Mouse (Mus musculus): ENCODE results near the gene Poll. TPM values are rescaled to one million over a fixed set of nuclear protein-coding genes. Genes with fewer than 3 reads are reported as not detected.

Gene Poll
- polyA plus RNA-seq, 1 experiment, result 9.0 TPM

GRCm38 (mm10) chr19:45541409-45542041, 18.8 kb downstream of the Poll start:
- Histone ChIP-seq H3K4me1 (ENCODE audit: control insufficient read depth, insufficient read depth, insufficient read length) (0 out of 2 replicates have a peak, but pooled peaks cover 4% of the 10 kb centered on the region), H3K27me3 (ENCODE audit: control insufficient read depth, insufficient read depth, low read length) (peaks cover 1% of the 10 kb centered on the region; the same call in 1 of the 2 replicates), H3K27ac (ENCODE audit: insufficient read depth, low read length) (no peak overlapping the region), H3K36me3 (ENCODE audit: control insufficient read depth, insufficient read depth, low read length) (no peaks in the 10 kb centered on the region), H3K4me3 (ENCODE audit: extremely low read depth, insufficient read depth, insufficient read length) (peak overlapping the region; percentile 12; the same call in 1 of the 2 replicates)
- peak in 1 of 2 experiments; percentile 18 for DNase-seq (ENCODE audit: low read depth in 1 of 2, low spot score in 2 of 2)
- TF ChIP-seq CTCF (IDR thresholded peaks at IDR 0.05; ENCODE audit: extremely low read depth, insufficient read depth, insufficient read length, insufficient replicate concordance) (no peak), POLR2A (IDR thresholded peaks at IDR 0.05; ENCODE audit: low read depth, low read length) (no peak)
- WGBS, result under 1% methylated on average over 46 of the region's 58 CpGs

GRCm38 (mm10) chr19:45540657-45541408, 19.5 kb downstream of the Poll start:
- peaks cover 1% of the 10 kb centered on the region; the same call in 1 of the 2 replicates for H3K27me3 ChIP-seq (ENCODE audit: control insufficient read depth, insufficient read depth, low read length)
- WGBS, result 43% methylated on average over 8 of the region's 8 CpGs
- TF ChIP-seq POLR2A (IDR thresholded peaks at IDR 0.05; ENCODE audit: low read depth, low read length) (no peak), CTCF (IDR thresholded peaks at IDR 0.05; ENCODE audit: extremely low read depth, insufficient read depth, insufficient read length, insufficient replicate concordance) (no peak)
- no peaks in the 10 kb centered on the region for H3K36me3 ChIP-seq (ENCODE audit: control insufficient read depth, insufficient read depth, low read length)
- H3K27ac ChIP-seq (ENCODE audit: insufficient read depth, low read length), result no peak overlapping the region
- H3K4me3 ChIP-seq (ENCODE audit: extremely low read depth, insufficient read depth, insufficient read length), result no peak overlapping the region
- 0 out of 2 replicates have a peak, but pooled peaks cover 4% of the 10 kb centered on the region for H3K4me1 ChIP-seq (ENCODE audit: control insufficient read depth, insufficient read depth, insufficient read length)
- no peak for DNase-seq (ENCODE audit: low read depth in 1 of 2, low spot score in 2 of 2)

DNA sequence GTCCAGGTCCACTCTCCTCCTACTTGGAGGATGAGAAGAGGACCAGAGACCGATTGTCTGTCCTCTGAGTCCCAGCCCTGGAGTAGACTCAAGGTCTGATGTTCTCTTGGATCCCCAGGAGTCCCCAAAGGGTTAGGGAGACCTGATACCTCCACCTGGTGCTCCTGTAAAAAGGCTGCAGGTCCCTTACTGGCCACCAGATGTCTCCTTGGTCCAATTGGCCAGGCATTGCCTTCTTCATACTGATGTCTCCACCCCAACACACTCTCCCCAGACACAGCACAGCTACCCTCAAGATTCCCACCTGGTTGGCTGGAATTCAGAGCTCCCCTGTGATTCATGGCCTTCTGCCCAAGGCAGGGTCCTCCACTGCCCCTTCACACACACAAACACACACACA, 22.8 kb downstream of the Poll start:
- DNase-seq (ENCODE audit: low read depth in 1 of 2, low spot score in 2 of 2), result peak in 1 of 2 experiments; percentile 68
- Histone ChIP-seq H3K27me3 (ENCODE audit: control insufficient read depth, insufficient read depth, low read length) (peaks cover 1% of the 10 kb centered on the region; the same call in 1 of the 2 replicates), H3K4me3 (ENCODE audit: extremely low read depth, insufficient read depth, insufficient read length) (no peak overlapping the region), H3K4me1 (ENCODE audit: control insufficient read depth, insufficient read depth, insufficient read length) (0 out of 2 replicates have a peak, but pooled peaks cover 4% of the 10 kb centered on the region), H3K36me3 (ENCODE audit: control insufficient read depth, insufficient read depth, low read length) (no peaks in the 10 kb centered on the region), H3K27ac (ENCODE audit: insufficient read depth, low read length) (no peak overlapping the region)
- WGBS, result 67% methylated on average over 1 of the region's 1 CpGs
- no peak for TF ChIP-seq POLR2A (IDR thresholded peaks at IDR 0.05; ENCODE audit: low read depth, low read length)
- TF ChIP-seq CTCF (IDR thresholded peaks at IDR 0.05; ENCODE audit: extremely low read depth, insufficient read depth, insufficient read length, insufficient replicate concordance), result peak; percentile 64; the same call in 1 of the 2 replicates

DNA sequence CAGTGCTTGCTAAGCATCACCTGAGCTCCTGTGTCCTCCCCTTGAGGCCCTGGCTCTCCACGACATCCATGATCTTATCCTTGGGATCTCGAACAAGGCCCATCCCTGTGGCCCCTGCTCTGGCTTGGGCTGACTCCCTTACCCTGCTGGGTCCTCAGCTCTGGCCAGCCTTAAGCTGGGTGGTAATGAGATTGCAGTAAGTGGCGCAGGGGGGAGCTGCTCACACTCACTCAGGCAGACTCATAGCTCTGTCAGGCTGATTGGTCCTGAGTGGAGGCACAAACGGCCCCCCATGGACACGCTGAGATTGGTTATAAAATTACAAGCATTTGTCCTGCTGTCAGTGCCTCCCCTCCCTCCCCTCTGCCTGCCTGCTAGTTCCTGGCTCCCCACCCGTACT, 24.4 kb downstream of the Poll start:
- no peak overlapping the region for H3K27ac ChIP-seq (ENCODE audit: insufficient read depth, low read length)
- H3K36me3 ChIP-seq (ENCODE audit: control insufficient read depth, insufficient read depth, low read length), result no peaks in the 10 kb centered on the region
- no peak overlapping the region for H3K4me3 ChIP-seq (ENCODE audit: extremely low read depth, insufficient read depth, insufficient read length)
- no peaks in the 10 kb centered on the region for H3K27me3 ChIP-seq (ENCODE audit: control insufficient read depth, insufficient read depth, low read length)
- peaks cover 3% of the 10 kb centered on the region; the same call in 1 of the 2 replicates for H3K4me1 ChIP-seq (ENCODE audit: control insufficient read depth, insufficient read depth, insufficient read length)
- TF ChIP-seq POLR2A (IDR thresholded peaks at IDR 0.05; ENCODE audit: low read depth, low read length) (no peak), CTCF (IDR thresholded peaks at IDR 0.05; ENCODE audit: extremely low read depth, insufficient read depth, insufficient read length, insufficient replicate concordance) (no peak)
- no peak for DNase-seq (ENCODE audit: low read depth in 1 of 2, low spot score in 2 of 2)
- 83% methylated on average over 6 of the region's 6 CpGs for WGBS

GRCm38 (mm10) chr19:45535214-45535735, 25.1 kb downstream of the Poll start:
- 85% methylated on average over 8 of the region's 8 CpGs for WGBS
- Histone ChIP-seq H3K27ac (ENCODE audit: insufficient read depth, low read length) (no peak overlapping the region), H3K27me3 (ENCODE audit: control insufficient read depth, insufficient read depth, low read length) (no peaks in the 10 kb centered on the region), H3K36me3 (ENCODE audit: control insufficient read depth, insufficient read depth, low read length) (no peaks in the 10 kb centered on the region), H3K4me3 (ENCODE audit: extremely low read depth, insufficient read depth, insufficient read length) (no peak overlapping the region), H3K4me1 (ENCODE audit: control insufficient read depth, insufficient read depth, insufficient read length) (peaks cover 5% of the 10 kb centered on the region; the same call in 1 of the 2 replicates)
- TF ChIP-seq POLR2A (IDR thresholded peaks at IDR 0.05; ENCODE audit: low read depth, low read length) (no peak), CTCF (IDR thresholded peaks at IDR 0.05; ENCODE audit: extremely low read depth, insufficient read depth, insufficient read length, insufficient replicate concordance) (no peak)
- no peak for DNase-seq (ENCODE audit: low read depth in 1 of 2, low spot score in 2 of 2)

DNA sequence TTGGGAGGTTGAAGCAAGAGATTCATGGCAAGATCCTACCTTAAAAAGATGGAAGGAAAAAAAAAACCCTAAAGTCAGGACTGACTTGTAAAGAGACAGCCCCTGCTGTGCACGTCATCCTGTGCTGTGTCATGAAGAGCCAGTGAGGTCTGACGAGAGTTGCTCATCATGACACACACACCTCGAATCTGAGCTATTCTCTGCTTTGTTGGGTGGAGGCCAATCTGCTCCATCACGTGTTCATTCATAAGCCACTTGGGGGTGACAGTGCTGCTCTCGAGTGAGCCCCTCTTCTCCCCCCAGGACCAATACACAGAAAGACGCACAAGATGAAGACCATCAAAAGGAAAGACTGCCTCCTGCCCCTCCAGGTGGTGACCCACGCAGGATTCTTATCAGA, 26.7 kb downstream of the Poll start:
- no peak for TF ChIP-seq CTCF (IDR thresholded peaks at IDR 0.05; ENCODE audit: extremely low read depth, insufficient read depth, insufficient read length, insufficient replicate concordance)
- no peak for TF ChIP-seq POLR2A (IDR thresholded peaks at IDR 0.05; ENCODE audit: low read depth, low read length)
- WGBS, result 62% methylated on average over 7 of the region's 7 CpGs
- Histone ChIP-seq H3K27me3 (ENCODE audit: control insufficient read depth, insufficient read depth, low read length) (no peaks in the 10 kb centered on the region), H3K36me3 (ENCODE audit: control insufficient read depth, insufficient read depth, low read length) (no peaks in the 10 kb centered on the region), H3K27ac (ENCODE audit: insufficient read depth, low read length) (no peak overlapping the region), H3K4me1 (ENCODE audit: control insufficient read depth, insufficient read depth, insufficient read length) (peaks cover 8% of the 10 kb centered on the region; the same call in 1 of the 2 replicates), H3K4me3 (ENCODE audit: extremely low read depth, insufficient read depth, insufficient read length) (no peak overlapping the region)
- DNase-seq (ENCODE audit: low read depth in 1 of 2, low spot score in 2 of 2), result no peak

All from spleen, adult 2 months (tissue).